Mouse (Mus musculus) monocyte, adult 2 months (primary cell): ENCODE measurements around the gene Cavin4.

Experiments used
- DNase-seq, 2 experiments: peaks; one replicate each; pipeline ENCODE4 v3.0.0; 2022; ENCODE audit warnings: low spot score in 2 of 2, low read depth in 1 of 2

Cavin4 gene

GRCm38 (mm10) chr4:48663271-48663670, at the start of gene Cavin4:
Cavin4 (plus strand) TSS chr4:48663514.
- DNase-seq, result no peak

GRCm38 (mm10) chr4:48615483-48615882, 47.8 kb upstream of the Cavin4 start:
- no peak for DNase-seq

- DNase-seq, result no peak
Measured at GRCm38 (mm10) chr4:48617201-48617600, 46.1 kb upstream of the Cavin4 start.

DNA sequence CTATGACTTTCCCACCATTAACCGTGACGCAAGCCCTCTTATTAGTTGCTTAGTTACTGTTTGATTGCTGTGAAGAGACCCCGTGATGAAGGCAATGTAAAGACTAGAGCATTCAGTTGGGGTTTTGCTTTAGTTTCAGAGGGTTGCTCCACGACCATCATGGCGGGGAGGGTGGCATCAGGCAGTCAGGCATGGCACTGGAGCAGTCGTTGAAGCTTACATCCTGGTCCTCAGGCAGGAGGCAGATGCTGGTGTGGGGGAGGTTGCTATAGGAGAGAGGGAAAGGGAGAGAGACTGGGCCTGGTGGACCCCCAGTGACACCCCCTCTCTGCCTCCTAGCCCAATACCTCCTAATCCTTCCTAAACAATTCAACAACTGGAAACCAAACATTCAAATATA, 43.2 kb upstream of the Cavin4 start:
- DNase-seq, result no peak

DNA sequence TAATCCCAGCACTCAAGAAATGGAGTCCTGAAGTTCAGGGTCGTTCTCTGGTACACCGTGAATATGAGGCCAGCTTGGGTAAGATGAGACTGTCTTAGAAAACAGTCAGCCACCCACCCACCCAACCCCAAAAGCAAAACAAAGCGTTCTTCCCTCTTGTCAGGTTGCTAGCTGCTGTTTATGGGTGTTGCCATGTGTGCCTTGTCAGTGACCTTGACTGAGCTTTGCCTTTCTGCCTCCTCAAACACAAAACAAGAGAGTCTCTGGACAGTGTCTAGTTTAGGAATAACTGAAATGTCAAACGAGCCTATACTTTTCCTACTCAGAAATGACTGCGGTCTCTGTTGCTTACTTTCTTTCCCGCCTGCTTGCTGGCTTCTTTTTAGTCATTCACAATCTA, 41.1 kb upstream of the Cavin4 start:
- no peak for DNase-seq

GRCm38 (mm10) chr4:48622946-48623345, 40.4 kb upstream of the Cavin4 start:
- no peak for DNase-seq

DNA sequence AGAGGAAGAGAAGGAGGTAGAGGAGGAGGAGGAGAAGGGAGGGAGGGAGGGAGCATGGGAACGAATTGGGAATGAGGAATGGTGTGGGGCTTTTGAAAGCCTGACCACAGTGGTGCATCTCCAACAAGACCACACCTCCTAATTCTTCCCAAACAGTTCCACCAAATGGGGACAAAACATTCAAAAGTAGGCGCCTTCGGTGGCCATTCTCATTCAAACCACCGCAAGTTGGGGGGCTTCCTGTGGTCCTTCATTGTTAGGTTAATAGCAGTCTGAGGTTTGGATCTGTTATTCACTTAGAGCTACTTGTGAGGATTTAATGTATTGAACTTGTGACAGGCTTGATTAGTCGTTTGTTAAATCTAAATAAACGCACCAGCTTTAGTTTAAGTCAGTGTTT, 38.4 kb upstream of the Cavin4 start:
- DNase-seq, result no peak

GRCm38 (mm10) chr4:48625836-48626235, 37.5 kb upstream of the Cavin4 start:
- no peak for DNase-seq

- no peak for DNase-seq
Measured at GRCm38 (mm10) chr4:48629445-48629844, 33.9 kb upstream of the Cavin4 start.

- no peak for DNase-seq
Measured at GRCm38 (mm10) chr4:48633529-48633928, 29.8 kb upstream of the Cavin4 start.

GRCm38 (mm10) chr4:48634058-48634457, 29.3 kb upstream of the Cavin4 start:
- DNase-seq, result no peak

- no peak for DNase-seq
Measured at GRCm38 (mm10) chr4:48636831-48637230, 26.5 kb upstream of the Cavin4 start.

DNA sequence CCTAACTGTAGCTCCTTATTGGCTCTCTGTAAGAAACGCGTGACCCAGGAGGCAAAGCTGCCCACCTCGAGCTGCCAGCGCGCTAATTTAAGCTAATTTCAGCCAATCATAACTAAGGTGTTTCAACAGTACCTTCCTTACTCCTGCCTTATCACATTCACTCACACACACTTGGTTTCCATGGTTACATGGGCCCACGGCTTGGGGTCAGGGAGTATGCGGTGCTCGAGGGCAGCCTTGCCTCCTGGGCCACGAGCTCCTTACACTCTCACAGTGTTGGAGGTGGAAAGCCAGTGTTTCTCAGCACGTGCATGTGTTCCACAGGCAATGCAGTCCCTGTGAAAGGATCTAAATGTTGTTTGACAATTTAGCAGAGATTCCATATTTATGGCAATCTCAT, 25.2 kb upstream of the Cavin4 start:
- no peak for DNase-seq

DNA sequence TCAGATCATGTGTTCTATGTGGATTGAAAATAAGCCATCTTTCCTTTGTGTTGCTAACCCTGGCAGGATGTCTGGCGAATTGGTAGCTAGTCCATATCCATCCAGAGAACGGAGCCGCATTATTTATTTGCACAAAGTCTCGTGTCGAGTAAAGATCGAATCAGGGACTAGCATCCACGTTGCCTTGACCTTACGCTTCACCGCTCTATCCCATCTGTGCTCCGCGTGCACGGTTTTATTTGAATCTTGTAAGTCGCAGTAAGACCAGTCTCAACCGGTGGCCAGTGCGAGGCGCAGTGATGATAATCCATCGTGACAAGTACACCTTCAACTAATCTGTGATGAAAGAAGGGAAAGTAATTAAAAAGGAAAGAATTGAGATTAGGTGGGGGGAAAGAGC, 23.8 kb upstream of the Cavin4 start:
- no peak for DNase-seq

GRCm38 (mm10) chr4:48643801-48644200, 19.5 kb upstream of the Cavin4 start:
- DNase-seq, result no peak

GRCm38 (mm10) chr4:48646143-48646542, 17.2 kb upstream of the Cavin4 start:
- DNase-seq, result no peak

- no peak for DNase-seq
Measured at GRCm38 (mm10) chr4:48650617-48651360, 12.5 kb upstream of the Cavin4 start.

GRCm38 (mm10) chr4:48654118-48654517, 9.2 kb upstream of the Cavin4 start:
- no peak for DNase-seq

GRCm38 (mm10) chr4:48656530-48656929, 6.8 kb upstream of the Cavin4 start:
- DNase-seq, result no peak

DNA sequence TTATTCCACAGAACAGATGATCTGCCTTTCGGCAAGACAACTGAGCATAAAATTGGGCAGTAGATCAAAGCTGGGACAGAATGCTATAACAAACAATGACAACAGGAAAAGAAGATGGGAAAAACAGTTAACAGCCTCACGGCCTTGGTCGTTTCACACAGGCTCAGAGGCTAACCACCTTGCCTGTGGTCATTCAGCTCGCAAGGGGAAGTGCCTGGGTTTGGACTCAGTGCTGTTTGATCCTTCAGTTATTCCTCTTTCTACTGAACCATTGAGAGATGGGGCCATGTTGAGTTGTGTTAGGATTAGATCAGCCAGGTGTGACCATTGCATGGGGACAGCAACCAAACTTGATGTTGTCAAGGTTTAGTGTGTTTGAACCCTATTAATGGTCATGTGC, 3.2 kb upstream of the Cavin4 start:
- DNase-seq, result no peak

GRCm38 (mm10) chr4:48660619-48661575, 2.4 kb upstream of the Cavin4 start:
- DNase-seq, result no peak

DNA sequence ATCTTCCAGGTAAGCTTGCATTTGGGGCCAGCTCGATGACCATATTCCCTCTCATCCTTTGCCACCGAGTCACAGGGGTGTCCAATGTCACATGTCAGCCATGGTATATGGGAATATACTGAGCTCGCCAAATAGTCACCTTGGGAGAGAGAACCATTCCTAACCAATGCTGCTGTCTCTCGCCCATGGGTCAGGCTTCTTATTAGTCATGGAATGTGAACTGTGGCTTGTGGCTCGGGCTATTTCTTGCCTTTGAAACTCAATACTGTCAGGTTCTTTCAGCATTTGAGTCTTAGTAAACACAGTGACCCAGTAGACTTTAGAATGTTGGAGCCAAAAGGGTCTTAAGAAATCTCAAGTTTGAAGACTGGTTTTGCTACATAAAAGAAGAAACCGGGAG, 707 bp downstream of the Cavin4 start:
- no peak for DNase-seq
